Mouse (Mus musculus) brain, adult 2 months (tissue): ENCODE measurements at regions not wholly inside any gene's neighbourhood (a gene's known extent, or its start where the extent isn't known, plus 50 kb on each side); places are given as distances from the start of the nearest gene placed in this dataset.

ENCODE experiments used
- DNase-seq: peaks from one replicate; pipeline ENCODE4 v3.0.0; 2011; ENCODE audit warnings: low read depth, low spot score

DNA sequence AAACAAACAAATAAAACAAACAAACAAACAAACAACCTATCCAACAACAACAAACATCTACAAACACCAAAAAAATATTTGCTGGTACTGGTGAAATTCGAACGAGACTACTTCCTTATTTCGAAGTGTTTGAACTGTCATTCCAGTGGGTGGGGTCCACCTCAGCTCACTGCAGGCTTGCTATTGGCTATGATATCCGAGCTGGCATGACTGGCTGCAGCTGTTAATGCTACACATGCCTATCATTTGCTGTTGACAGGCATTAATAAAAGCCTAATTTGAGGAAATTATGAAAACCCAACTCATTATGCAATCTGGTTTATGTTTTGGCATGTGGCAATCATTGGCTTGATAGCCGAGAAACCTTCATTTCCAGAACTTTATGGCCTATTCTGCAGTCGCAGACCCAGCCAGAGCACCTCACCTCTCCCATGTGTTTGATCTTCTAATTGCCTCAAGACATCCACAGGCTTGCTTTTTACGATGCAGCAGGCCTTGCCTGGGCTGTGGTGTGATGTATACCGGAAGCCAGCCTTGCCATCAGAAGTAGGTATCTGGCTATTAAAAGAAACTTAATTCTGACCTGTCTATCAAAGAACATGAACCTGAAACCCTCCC is 283.3 kb upstream of the Nr2f2 start:
- DNase-seq = no peak

DNA sequence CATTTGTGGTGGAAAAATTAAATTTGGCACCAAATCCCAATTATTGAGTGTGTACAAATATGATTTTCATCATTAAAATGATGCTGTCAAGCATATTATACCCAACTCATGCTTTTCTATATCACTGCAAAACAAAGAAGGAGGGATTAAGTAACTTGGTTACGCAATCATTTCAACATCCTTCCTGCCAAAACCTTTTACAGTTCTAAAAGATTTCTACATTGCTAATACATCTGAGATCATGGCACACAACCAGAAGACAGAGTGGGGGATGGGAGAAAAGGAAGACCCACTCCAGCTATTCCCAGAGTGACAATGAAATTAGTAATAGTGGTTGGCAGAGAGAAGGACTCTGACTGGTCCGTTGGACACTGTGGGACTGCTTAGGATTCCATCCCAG is 280.3 kb upstream of the Nr2f2 start:
- DNase-seq = no peak

DNA sequence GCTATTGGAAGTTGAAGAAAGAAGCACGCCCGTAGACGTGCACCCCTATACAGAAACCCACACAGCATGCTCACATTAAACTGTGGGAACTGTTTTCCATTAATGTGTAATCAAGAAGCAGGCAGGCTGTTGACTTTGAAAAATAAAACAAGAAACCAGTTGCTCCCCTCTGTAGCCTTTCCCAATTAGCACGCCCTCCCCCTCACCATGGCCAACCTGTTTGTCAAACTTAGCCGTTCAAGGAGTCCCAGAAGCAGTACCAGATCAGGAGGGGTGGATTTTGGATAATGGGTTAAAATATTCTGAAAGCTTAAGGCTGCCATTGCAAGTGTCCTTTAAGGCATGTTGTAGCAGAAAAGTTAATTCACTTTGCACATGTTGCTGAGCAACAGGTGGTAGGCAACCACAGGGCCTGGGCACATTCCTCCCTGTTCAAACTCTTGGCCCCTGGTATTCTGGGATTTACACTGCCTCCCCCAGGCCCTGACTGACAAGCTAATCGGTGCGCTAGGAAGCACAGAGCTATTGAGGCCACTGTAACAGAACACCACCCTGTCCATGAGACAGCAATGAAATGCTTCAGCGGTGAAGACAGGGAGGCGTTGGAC is 277.3 kb upstream of the Nr2f2 start:
- no peak for DNase-seq

DNA sequence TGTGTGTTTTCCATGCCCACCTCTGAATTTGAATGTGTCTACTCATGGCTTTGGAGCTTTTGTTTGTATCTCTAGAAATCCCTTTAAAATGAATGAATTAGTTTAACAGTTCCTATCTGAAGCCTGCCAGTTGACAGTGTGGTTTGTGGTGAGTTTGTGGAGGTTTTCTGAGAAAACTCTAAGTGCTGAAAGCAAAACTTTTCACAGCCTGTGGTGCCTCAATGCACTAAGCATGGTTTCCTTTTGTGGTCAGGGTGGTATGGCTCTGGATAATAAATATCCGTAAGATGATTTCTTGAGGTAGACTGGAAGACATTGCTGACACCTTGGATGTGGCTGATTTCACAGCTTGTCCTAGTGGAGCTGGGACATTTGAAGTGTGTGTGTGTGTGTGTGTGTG is 276.5 kb upstream of the Nr2f2 start:
- DNase-seq = no peak

DNA sequence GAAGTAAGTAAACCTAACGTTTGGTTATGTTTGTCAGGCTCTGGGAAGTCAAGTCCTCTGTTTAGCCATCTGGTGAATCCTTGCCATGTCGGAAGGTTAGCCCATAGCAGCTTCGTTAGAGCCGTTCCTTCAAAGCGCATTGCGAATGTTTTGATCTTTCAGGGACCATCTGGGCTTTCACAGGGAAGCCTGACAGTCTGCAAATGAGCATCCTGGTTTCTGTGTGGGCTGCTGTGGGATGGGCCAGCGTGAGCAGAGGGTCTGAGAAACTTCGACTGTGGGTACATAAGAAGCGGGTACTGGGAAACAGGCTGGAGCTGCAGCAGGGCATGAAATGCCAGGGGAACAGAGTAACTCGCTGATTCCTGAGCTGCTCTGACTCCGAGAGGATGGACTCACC is 274.7 kb upstream of the Nr2f2 start:
- no peak for DNase-seq

DNA sequence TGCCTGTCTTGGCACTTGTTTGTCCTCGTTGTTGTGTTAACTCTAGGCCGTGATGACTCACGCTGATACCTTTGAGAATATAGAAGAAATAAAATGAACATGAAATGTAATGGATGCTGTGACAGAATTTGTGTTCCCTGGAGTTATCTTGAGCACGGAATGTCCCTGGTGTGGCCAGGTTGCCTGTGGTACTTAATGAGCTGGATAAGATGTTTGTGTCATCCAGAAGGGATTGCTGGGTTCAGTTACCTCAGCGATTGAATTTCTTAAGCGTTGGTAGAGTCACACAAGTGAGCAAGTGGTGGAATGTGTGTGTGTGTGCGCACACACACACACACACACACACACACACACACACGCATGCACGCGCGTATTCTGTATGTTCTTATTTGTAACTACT is 274.0 kb upstream of the Nr2f2 start:
- DNase-seq = no peak

DNA sequence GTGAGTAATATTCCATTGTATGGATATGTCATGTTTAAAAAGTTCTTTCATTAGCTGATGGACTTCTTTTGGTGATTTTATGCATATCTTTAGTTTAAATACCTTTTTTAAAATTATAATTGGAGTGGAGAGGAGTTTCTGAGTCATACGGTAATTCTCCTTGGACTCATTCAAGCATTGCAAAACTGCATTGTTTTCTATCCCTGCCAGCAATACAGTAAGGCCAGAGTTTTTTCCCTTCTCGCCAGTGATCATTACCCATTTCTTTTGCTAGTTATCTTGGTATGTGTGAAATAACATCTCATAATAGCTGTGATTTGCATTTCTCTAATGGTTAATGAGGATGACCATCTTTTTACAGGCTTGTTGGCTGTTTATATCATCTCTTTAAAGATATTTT is 271.6 kb upstream of the Nr2f2 start:
- DNase-seq = no peak

DNA sequence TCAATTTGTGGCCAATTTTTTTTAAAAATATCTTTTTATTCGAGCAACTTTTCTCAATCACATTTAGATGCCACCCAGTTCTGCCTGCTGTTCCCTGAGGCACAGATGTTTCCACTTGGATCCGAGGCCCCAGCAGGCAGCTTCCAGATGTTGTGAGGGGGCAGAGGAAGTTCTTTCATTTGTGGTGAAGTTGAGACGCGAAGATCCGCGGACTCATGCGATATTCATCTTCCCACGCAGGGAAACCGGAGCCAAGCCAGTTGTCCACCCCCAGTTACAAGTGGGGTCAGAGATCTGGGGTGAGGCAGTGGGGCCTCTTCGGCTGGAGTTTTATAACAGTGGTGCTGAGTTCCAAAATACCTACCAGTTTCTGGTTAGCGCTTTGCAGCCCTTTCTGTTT is 267.5 kb upstream of the Nr2f2 start:
- peak; percentile 42 for DNase-seq

DNA sequence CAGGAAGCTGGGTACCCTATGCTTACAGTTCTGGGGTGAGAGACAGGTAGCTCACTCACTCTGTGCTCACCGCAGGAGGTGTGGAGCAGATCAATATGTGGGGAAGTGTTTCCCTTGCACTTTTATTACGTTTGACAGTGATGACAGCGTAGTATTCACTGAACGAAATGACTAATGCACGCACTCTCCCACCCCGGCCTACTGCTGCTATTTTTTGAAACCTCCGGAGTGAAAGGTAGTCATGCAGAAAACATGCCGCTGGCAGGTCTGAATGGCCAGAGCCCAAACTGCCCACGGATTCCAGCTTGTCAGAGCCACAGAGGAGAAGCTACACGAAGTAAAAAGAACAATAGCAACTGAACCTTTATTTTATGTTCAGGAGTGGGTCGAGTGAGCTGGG is 267.0 kb upstream of the Nr2f2 start:
- peak; percentile 63 for DNase-seq

DNA sequence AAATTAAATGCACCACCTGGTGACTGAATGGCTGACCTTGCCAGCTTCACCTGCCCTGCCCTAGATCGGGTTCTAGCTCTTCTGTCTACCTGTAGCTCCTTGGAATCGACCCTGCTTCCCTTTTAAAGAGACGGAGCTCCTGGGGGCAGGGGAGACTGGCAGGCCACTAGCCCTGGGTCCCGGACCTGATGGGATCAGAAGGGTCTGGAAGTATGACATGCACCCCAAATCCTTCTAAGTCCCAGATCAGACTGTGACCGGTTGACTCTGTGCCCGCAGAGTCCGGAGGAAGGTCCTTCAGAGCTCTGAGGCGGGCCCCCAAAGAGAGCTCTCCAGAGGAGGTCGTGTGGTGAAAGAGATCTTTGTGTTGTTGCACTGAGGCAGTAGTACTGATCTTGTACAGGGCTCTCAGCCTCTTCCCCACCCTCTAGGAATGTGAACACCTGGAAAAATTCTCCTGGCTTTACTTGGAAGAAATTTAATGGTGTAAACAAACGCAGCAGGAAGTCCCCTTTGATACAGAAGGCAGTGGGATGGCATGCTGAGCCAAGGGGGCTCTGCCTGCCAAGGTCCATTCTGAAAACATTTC is 259.2 kb upstream of the Nr2f2 start:
- no peak for DNase-seq

DNA sequence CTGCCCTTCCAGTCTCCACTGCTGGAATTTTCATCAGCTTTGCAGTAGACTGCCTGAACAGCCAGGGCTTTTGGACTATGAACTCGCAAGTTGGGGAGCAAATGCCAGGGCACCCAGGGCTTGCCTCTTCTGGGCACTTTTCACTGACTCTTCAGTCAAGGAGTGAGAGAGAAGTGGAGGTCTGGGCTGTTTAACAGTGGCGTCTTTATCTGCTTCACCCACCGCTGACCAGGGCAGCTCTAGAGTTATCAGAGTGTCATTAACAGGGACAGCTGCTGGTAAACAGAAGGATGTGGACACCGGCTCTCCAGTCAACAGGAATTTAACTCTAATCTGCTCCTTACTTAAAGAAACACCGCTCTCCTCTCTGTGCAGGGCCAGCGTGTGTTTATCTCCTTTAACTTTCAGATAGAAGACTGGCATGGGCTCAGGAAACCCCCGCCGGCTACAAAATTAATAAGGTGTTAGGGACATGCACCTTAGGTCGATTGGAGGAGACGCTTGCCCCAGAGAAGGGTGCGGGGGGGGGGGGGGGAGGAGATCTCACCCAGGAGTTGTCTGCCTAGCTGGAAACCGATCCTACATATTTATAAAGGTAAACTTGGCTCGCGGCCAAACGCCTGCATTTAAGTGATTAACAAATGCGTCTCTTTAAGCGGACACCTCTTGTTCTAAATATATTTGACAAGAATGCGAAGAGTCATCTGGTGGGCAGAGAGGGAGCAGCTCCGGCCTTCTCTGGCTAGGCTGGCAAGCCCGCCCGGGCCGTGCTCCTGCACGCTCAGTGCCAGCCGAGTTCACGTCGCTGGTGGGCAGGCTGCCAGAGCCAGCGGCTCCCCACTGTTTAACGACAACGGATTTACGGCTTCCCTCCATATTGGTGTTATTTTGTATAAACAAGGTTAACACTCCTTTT is 258.4 kb upstream of the Nr2f2 start:
- peak; percentile 8 for DNase-seq

DNA sequence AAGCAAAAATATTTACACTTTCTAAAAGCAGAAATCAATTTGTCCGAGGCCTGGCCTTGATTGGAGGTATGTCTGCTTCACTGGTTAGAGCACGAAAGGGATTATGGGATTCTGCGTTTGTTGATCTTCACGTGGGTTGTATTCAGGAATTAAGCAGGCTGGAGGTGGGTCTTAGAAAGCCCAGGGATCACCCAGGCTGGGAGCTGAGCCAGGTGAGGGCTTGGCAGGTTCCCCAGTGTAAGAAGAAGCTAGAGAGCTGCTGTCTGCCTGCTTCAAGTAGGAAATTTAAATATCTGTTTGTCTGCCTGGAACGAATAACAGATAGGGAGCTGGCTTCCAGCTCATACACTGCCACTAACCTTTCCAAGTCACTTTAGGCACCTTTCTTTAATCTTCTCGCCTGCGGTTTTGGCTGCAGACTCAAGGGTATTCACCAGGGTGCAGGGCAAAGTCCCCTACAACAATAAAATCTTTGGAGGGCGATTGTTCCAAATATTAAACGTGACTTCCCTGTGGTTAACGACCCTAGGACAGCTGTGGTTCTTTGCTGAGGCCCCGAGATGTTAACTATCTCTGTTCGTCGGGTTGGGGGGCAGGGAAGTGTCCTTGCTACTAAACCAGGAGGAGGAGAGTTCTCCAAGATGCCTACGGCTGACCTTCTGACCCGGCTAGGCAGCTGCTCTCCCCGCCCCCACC is 257.6 kb upstream of the Nr2f2 start:
- peak; percentile 22 for DNase-seq

DNA sequence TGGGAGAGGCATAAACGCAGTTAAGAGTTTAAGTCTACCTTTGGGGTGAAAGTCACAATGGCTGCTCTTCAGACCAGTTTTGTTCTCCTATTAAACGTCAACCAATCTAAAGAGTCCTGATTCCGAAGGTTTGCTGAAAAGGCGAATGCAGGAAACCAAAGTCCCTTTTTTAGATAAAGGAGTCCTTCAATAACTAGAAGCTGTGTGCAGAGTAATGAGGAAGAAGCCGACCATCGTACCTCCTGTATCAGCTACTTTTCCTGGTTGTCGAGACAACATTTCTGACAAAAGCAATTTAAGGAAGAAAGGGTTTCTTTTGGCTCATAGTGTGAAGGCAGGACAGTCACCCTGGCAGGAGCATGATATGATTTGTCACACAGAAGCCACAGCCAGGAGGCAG is 252.9 kb upstream of the Nr2f2 start:
- DNase-seq = no peak

DNA sequence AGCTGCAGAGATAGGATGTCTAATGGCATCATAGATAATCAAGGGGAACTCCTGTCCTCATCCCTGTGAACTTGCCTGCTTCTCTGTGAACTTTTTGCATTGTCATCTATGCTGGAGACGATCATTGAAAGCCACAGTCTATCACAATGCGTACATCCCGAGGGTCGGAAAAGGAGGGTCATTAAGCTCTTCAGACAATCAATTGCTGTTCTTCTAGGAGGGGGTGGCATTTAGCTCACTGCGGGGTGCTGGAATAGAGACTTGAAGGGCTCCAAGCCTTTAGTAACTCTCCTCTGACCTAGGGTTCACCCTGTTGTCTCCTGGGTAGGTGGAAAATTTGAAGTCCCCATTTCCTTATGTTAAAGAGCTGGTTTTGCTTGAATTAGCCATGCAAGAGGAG is 251.7 kb upstream of the Nr2f2 start:
- no peak for DNase-seq

DNA sequence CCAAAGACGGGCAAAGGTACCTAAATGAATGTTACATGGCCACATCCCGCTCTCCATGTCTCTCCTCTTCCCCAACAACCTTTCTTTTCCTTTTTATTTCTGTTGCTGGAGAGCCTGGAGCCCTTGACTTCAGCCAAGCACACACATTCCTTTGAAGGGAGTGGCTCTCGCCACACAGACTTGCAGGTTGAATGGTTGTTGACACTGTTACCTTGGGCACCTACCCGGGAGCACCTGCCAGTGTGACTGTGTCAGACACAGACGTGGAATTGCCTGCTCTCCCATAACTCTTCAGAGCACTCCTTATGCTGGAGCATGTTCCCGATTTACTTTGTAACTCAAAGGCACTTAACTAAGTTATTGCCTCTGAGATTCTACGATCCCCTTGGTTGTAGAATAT is 240.0 kb upstream of the Nr2f2 start:
- DNase-seq = no peak

DNA sequence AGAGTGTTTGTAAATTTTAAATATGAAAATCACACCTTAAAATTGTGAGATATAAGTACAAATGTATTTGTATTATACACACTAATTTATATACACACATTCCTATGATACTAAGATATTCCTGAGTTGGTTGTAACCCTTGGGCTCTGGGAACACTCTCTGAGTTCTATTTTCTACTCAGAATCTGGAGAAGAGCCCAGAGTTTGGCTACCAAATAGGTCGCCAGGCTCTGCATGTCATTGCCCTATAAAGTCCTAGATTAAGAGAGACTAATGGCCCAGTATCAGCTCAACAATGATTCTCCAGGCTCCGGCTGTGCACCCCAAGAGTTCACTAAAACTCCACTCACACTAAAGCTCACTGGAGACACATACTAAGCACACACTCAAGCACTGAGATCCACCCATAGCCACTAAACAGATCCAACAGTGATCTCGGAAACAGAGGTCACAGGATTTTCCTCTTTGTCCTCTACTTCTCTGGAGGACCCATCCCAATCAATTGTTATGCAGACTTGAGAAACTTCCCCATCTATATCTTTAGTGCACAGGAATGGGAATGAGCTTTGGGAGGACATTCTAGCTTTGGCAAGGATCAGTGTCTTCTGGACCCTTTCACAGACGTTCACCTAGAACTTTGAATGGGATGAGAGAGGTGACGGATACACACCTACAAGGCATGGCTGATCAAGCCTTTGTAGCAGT is 238.1 kb upstream of the Nr2f2 start:
- no peak for DNase-seq

DNA sequence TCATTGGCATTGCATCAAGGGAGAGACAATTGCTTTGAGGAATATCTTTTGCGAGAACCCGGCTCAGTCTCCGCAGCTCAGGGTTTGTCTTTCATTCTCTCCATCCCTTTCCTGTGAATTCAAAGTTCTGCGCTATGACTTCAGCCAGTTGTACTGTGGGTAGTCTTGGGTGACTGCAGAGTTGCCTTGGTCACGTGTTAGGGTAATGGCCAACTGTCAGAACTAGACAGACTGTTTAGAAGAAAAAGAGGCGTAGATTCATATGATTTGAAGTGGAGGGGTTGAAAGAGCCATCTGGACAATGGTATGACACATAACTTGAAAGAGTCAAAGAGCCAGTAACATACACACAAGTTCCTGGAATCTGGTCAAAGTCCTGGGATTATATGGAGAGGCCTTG is 226.5 kb upstream of the Nr2f2 start:
- DNase-seq = no peak

DNA sequence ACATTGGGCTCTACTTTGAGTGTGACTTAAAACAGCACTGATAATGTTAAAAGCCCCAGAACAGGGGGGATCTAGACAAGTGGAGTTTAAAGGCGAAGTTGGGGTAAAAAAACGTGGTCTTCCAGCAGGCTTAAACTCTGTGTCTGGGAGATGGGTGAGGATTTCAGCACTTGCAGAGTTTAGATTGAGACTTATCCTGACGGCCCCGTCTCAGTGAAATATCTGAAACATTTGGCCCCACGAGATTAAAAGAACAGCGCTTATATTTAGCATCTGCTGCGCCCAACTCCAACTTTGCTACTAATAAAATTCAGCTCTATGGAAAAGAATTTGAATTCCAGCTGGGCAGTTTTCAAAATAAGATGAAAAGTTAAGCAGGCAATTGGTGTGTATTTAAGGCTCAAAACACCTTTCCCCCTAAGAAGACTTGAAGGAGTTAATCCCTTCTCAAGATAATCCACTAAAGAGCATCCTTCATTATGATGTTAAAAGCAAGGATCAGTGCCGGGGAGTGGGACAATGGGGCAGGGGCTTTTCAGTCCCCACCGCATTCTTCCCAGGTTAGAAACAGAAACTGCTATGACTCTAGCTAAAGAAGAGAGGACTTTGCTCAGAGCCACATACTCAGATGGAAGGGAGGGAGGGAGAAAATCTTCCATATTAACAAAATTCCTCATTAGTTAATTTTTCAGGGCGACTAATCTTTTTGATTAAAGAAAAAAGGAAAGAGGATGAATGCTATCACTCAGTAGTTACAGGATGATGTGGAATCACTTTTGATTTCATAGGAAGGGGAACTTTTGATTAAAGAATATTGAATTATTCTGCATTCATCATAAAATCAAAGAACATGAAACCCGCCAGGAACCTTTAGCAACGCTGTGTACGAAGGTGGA is 225.1 kb upstream of the Nr2f2 start:
- DNase-seq = no peak

DNA sequence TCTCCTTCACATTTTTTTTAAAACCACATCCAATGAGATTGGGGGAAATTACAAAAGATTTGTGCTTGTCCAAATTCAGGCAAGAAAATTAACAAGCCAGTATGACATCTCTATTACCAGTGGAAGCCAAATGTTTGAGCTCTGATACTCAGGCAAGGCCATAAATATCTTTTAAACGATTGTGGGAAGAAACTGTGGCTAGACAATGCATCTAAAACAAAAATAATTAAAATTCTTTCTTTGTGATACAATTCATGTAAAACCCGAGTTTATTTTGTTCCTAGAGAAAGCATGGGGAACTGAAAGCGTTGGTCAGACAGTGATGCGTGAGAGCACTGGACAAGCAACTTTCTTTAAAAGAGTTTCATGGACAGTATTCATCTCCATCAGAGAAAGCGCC is 223.2 kb upstream of the Nr2f2 start:
- DNase-seq = no peak

DNA sequence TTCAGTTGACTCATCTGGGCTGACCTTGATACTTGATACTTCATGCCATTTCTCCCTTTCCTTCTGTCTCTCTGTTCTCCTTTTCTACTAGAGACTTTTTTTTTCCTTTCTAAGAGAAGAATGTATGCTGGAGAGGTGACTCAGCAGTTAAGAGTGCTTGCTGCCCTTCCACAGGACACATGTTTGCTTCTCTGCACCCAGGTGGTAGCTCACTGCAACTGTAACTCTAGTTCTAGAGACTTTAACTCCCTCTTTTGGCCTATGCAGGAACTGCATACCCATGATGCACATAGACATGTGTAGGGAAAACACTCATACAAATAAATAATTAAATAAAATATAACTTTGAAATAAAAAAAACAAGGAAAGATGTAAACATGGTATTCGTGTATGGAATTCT is 221.5 kb upstream of the Nr2f2 start:
- no peak for DNase-seq
